Mouse (Mus musculus) small intestine, adult 2 months (tissue): ENCODE results near the gene Clec4b2.

Experiments used
- CTCF ChIP-seq: fragments of 200-500 bp; IDR thresholded peaks from 2 replicates; pipeline ENCODE4 v1.5.1; 2012; ENCODE audit warnings: low read depth, mild to moderate bottlenecking, control low read depth, inconsistent platforms, low read length, moderate library complexity, mixed read lengths; ENCODE audit not compliant: insufficient replicate concordance, insufficient read length; ENCODE audit errors: extremely low read depth
- POLR2A ChIP-seq: fragments of 200-500 bp; IDR thresholded peaks from 2 replicates; pipeline ENCODE4 v1.6.1; 2012; ENCODE audit warnings: low read depth, mild to moderate bottlenecking, control low read depth, inconsistent platforms, low read length, moderate library complexity

GRCm38 (mm10) chr6:123229644-123230043 is 57.0 kb downstream of the Clec4b2 start, which contains the start of gene Clec4n:
- no peak for TF ChIP-seq POLR2A
- TF ChIP-seq CTCF = no peak
